7 mouse cellular contexts compared by ENCODE assay signal in genomic region chr3:28263948-28264840, GRCm38 (mm10). TPM values are rescaled to one million over a fixed set of nuclear protein-coding genes. Genes with fewer than 3 reads are reported as not detected.
A peak's percentile ranks its signal among the peaks of the same experiment; 100 is the strongest.
DNase-seq lines count a peak whose midpoint lies in the region; ATAC-seq lines count a peak whose summit lies in the region.

No protein-coding gene starts in this region.

- H3K4me1 ChIP-seq in brown adipose tissue, adult 24 weeks (ENCODE audit: control insufficient read depth, insufficient read depth, insufficient read length, low read length): no peaks in the 10 kb centered on the region
- peaks cover 25% of the 10 kb centered on the region for H3K4me1 ChIP-seq in forebrain, embryonic 14.5 days (ENCODE audit: control insufficient read depth, insufficient read depth, low read length)
- H3K4me1 ChIP-seq in hindbrain, embryonic 10.5 days (replicated peaks): peaks cover 54% of the 10 kb centered on the region

- 0 out of 2 replicates have a peak, but pooled peaks cover 2% of the 10 kb centered on the region for H3K27me3 ChIP-seq in forebrain, embryonic 14.5 days (replicated peaks; ENCODE audit: control insufficient read depth, insufficient read depth, low read length)
- peaks cover 41% of the 10 kb centered on the region for H3K27me3 ChIP-seq in hindbrain, embryonic 10.5 days (ENCODE audit: insufficient read depth, poor library complexity, severe bottlenecking)

- peak; percentile 40 for DNase-seq in NIH3T3 (ENCODE audit: low read depth)
- DNase-seq in forebrain, embryonic 14.5 days (ENCODE audit: low spot score): peak; percentile 83
- DNase-seq in hindbrain, embryonic 10.5 days (ENCODE audit: low spot score): peak; percentile 61
- DNase-seq in layer of hippocampus, postnatal 36 days: peak; percentile 52 to 59
- peak; percentile 28 for DNase-seq in lung, postnatal 36 days
- DNase-seq in right cerebral cortex, postnatal 10 days (ENCODE audit: low spot score in 2 of 2): peak; percentile 76 to 80

- H3K9me3 ChIP-seq in forebrain, embryonic 14.5 days (replicated peaks; ENCODE audit: control insufficient read depth, low read length): no peaks in the 10 kb centered on the region
- no peaks in the 10 kb centered on the region for H3K9me3 ChIP-seq in hindbrain, embryonic 10.5 days

- H3K27ac ChIP-seq in brown adipose tissue, adult 24 weeks (replicated peaks; ENCODE audit: low read depth, low read length): no peak overlapping the region
- peak overlapping the region; percentile 93 for H3K27ac ChIP-seq in forebrain, embryonic 14.5 days (ENCODE audit: low read depth, low read length)
- H3K27ac ChIP-seq in hindbrain, embryonic 10.5 days: peak overlapping the region; percentile 85

- no peaks in the 10 kb centered on the region for H3K36me3 ChIP-seq in forebrain, embryonic 14.5 days (ENCODE audit: control insufficient read depth, insufficient read depth, low read length)
- no peaks in the 10 kb centered on the region for H3K36me3 ChIP-seq in hindbrain, embryonic 10.5 days

- H3K4me2 ChIP-seq in forebrain, embryonic 14.5 days (ENCODE audit: low read length): peak overlapping the region; percentile 67

- 2% methylated on average over 26 of the region's 26 CpGs for WGBS in forebrain, embryonic 14.5 days
- WGBS in hindbrain, embryonic 10.5 days: 2% methylated on average over 26 of the region's 26 CpGs

- peak overlapping the region; percentile 73 for H3K4me3 ChIP-seq in brown adipose tissue, adult 24 weeks (ENCODE audit: insufficient read depth, low read depth, low read length)
- peak overlapping the region; percentile 79 for H3K4me3 ChIP-seq in forebrain, embryonic 14.5 days (ENCODE audit: low read depth, low read length)
- peak overlapping the region; percentile 69 for H3K4me3 ChIP-seq in hindbrain, embryonic 10.5 days

- peak; percentile 24 for ATAC-seq in forebrain, embryonic 14.5 days

- H3K9ac ChIP-seq in forebrain, embryonic 14.5 days (ENCODE audit: low read length): peak overlapping the region; percentile 92

RNA-seq across cellular contexts. Expression of gene Tnik, which starts 1.2 kb away (rescaled TPM):
- polyA plus RNA-seq in brown adipose tissue, adult 24 weeks (2012; ENCODE audit: insufficient read depth, insufficient read length, missing spikeins): 0.54 and 1.4 TPM in 2 replicates
- polyA plus RNA-seq in forebrain, embryonic 14.5 days (2014; fragmentation: Nextera tagmentation; extraction: Ambion mirVana): 55.7 and 83.6 TPM in 2 replicates
- 14.2 and 16.3 TPM in 2 replicates for polyA plus RNA-seq in hindbrain, embryonic 10.5 days (2016; fragmentation: Nextera tagmentation; extraction: Ambion mirVana)
- 100 to 1,000 TPM; 197 to 209 TPM for total RNA-seq in layer of hippocampus, postnatal 36 days (2021)

Comparison
In these comparisons a context has a peak if more than half of its experiments do, and no peak if none do; other contexts are left out.
1. DNase-seq: peak in every context shown above with its lines; median percentile 83 in forebrain, embryonic 14.5 days; 78 in right cerebral cortex, postnatal 10 days; 61 in hindbrain, embryonic 10.5 days; 56 in layer of hippocampus, postnatal 36 days; 40 in NIH3T3; 28 in lung, postnatal 36 days.